Mouse (Mus musculus): ENCODE data around the gene Cenpc1.

Cenpc1 gene

DNA sequence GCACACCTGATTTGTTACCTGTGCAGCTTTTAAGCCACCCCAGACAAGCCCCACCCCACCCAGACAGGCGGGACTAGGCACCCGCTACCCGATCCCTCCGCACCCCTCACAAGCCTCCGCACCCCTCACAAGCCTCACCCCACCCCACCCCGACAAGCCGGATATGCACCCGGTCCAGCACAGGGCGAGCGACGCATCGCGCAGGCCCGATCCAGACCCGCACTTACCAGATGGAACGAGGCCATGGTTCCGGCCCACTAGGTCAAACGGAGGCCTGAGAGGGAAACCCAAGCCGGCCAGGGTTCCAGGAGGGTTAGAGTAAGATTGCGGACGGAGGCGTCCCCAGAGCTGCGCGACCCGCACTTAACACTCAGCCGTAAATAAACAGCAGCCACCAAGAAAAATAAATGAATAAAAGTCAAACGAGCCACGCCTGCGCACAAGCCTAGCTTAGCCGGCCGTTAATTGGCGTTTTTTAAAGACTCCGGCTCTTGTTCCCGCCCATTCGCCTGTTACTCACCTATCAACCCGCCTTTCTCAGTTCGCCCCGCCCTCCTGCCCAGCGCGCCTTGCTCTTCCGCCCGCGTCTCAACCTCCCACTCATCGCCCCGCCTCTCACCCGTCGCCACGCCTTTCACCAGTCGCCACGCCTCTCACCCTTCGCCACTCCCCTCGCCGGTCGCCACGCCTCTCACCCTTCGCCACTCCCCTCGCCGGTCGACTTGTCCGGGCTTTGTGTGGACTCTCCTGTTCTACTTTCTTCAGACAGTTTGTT, at the start of gene Cenpc1:
TSS of gene Cenpc1 (minus strand) at position 483 of the 775 bp plus-strand sequence.
- peak; percentile 98 for DNase-seq

DNA sequence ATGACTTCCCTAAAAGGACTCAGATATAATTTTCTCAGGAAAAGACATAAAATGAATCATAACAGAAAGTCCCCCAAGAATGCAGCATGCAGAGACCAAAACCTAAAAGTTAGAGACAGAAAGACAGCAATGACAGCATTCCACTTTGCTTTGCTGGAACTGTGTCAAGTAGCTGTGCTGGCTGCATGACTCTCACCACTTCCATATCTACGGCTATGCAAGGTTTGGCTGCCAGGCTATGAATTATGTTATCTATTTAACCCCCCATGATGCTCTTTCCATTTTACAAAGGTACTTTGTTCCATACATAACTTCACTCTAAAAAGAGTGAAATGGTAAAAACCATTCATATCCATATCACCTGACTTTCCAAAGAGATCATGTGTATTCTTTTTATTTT, 48.6 kb upstream of the Cenpc1 start:
- no peak for DNase-seq

DNA sequence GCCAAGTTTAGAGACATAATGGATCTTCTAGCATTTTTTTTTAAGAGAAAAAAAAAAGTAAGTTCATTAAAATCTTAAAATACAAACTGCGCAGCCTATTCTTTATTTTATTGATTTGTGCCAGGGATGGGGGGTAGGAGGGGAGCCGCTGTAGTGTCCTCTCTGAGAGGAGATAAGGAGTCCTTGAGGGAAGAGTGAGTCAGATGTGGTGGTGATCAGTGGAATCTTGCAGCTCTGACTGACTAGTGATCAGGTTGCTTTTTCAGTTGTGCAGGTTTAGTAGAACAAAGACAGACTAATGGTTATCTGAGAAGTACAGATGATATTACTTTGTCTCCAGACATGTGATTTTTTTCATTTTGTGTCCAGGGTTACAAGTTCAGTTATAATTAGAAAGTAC, 47.7 kb upstream of the Cenpc1 start:
- DNase-seq, result no peak

DNA sequence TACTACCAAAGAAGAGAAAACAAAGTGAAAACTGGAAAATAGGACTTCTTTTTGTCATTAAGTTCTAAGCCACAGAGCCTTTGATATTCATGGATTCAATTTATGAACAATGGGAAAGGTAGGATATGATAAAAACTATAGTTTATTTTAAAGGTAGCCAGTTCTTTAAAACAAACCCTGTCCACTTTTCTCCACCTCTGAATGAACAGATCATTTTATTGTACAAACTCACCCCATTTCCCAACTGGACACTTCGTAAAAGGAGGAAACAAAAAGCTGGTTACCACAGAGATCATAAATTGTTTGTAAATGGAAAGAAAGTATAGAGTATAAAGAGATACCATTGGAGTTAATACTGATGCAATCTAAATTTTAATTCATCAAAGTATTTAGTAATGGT, 45.7 kb upstream of the Cenpc1 start:
- no peak for DNase-seq

DNA sequence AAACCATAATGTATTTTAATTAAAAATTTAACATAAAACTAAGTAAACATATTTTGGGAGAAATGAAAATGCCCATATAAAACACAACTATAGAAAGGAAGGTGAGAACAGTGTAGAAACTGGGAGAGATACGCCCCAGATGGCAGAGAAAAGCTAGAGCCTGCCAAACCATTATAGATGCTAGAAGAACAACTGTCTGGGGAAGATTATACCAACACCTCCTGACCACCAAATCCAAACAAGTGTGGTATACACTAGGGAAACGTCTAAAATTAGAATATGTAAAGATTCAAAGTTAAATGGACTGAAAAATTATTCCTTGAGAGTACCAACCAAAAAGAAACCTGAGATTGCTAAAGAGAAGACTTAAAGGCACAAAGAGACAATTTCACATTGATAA, 41.2 kb upstream of the Cenpc1 start:
- DNase-seq, result no peak

DNA sequence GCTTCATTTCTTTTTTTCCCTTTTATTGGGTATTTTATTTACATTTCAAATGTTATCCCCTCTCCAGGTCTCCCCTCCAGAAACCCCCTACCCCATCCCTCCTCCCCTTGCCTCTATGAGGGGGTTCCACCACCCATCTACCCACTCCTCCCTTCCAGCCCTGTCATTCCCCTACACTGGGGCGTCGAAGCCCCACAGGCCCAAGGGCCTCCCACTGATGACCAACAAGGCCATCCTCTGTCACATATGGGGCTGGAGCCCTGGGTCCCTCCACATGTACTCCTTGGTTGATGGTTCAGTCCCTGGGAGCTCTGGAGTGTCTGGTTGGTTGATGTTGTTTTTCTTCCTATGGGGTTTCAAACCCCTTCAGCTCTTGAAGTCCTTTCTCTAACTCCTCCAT, 36.8 kb upstream of the Cenpc1 start:
- DNase-seq, result no peak

DNA sequence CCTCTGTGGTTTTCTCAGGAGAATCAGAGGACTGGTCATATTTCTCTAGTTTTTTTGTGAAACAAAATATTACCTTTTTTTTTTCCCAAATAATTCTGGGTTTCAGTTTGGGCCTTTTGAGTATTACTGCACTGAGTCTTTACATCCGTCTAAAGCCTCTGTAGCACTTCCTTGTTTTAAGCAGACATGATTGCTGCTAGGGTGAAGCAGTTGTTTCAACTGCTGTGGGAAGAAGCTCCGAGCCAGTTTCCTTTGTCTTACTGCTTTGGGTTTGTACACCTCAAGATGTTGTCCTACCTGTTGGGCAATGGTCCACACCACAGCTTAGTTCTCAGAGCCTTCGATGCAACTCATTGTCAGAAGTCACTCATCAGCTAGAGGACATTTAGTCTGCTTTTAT, 35.2 kb upstream of the Cenpc1 start:
- DNase-seq, result no peak

DNA sequence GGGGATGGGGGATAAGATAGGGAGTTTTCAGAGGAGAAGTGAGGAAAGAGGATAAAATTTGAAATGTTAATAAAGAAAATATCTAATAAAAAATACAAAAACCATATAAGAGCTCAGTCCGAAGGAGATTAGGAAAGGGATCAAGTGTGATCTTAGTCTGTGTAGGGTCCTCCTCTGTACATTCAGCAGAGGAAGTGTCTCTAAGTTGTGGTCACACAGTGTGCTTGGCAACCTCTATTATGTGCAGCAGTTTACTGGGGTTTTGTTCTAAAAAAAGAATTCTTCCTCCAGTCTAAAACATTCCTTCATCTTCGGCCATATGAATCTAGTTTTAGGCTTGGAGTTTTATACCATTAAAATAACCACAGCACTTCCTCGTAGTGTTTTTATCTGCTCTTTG, 33.6 kb upstream of the Cenpc1 start:
- no peak for DNase-seq

DNA sequence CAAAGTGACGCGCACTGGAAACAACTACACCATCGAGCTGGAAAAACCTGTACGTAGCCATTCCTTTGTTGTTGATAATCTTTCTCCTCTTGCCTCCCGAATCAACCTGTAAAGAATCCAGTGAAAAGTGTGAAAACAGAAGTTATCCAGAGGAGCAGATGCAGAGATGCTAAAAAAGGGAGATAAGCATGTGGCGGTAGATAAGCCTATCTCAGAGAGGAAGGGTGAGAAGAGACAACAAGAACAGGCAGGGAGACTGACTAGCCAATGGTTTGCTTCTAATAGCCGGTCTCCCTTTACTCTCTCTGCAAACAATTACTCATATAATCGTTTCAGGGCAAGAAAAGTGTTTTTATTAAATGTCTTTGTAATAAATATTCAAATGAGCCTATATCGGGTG, 29.4 kb upstream of the Cenpc1 start:
- DNase-seq, result no peak

DNA sequence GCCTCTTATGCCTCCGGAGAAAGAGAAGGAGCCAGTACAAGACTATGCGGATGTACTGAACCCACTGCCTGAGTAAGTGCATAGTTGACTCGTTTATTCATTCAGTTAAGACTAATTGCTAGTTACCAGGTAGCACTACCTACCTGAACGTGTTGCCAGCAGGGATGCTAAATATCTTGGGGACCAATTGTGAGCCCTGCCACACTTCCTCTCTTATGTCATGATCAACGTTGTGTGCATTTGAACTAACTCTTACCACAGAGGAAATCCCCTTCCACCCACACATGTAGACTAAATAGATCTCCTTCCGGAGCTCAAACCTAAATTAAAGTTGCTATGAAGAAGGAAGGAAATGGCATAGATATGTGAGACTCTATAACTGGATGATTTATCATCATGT, 21.4 kb upstream of the Cenpc1 start:
- DNase-seq, result no peak

DNA sequence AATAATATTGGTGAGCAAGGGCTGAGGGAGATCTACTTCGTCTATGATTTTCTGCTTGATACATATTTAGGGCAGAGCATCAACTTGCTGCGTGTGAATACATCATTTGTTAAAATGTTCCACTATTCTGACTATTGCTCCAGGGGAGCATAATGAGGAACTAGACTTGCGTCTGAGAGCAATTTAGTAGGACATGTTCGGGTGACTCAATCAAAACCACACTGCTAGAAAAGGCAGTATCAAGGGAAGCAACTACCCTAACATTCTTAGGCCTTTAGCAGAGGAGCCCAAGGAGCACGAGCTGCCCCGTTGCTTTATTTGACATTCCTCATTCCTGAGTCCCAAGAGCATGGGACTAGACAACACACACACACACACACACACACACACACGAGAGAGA, 19.6 kb upstream of the Cenpc1 start:
- DNase-seq, result no peak

DNA sequence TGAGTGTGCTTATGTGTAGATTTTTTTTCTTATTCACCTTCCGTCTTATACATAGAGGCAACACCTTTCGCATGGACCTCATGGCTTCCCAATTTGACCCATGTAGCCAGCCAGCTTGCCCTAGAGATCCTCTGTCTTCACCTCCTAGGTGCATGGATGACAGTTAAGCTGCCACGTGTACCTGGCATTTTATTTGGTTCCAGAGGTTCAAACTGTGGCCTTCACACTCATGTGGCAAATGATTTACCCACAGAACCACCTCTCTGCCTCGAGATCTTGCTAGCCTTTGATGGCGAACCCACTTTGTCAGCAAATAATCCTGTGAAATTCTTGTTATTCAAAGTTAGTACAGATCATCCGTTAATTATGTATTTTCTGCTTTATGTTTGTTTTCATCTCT, 18.6 kb upstream of the Cenpc1 start:
- no peak for DNase-seq

DNA sequence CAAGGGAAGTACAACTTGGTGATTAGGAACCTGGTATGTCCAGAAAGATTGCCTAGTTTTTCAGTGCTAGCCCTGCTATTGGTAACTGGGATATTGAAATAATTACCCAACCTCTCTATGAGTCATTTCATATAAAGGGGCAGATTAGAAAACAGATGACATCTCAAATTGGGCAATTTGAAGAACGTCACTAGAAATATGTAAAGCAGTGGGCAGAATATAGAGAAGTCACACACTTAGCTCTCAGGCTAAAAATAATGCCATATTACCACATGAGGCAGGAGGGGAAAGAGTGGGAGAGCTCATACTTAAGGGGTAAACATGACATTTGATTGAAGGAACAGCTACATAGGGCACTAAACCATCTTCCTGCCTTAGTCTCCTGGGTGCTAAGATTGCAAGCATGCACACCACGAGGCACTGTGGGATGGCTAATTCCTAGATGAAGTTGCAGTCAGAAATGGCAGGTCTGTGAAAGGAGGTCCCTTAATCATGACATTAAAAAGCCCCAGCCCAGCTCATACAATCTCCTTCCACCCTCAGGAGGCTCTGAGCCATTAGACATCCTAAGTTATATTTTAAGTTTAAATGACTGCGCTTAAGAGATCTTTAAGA, 13.4 kb upstream of the Cenpc1 start:
- no peak for DNase-seq

DNA sequence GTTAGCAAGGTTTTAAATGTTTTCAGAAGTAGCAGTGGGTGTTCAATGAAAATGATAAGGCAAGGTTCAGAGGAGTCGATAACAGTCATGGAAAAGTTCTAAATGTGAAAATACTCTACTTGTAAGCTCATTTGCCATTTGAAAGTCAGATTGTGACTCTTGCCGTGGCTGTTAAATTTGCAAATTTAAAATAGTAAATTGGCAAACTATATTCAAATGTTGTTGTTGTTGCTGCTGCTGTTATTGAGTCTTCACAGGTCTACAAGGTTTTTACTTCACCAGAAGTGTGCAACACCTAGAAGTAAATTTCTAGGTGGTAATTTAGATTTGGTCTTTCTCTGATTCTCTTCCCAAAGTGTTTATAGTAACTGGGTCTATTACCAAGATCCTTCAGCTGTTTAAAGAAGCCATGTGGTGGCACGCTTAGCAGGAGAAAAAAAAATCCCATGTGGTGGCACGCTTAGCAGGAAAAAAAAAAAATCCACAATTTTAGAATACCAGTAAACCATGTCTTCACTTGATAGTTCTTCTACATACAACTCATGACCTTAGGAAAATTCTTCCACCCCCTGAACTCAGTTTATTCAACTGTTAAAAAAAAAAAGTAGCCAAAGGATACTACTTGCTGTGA, 7.5 kb upstream of the Cenpc1 start:
- DNase-seq, result no peak

DNA sequence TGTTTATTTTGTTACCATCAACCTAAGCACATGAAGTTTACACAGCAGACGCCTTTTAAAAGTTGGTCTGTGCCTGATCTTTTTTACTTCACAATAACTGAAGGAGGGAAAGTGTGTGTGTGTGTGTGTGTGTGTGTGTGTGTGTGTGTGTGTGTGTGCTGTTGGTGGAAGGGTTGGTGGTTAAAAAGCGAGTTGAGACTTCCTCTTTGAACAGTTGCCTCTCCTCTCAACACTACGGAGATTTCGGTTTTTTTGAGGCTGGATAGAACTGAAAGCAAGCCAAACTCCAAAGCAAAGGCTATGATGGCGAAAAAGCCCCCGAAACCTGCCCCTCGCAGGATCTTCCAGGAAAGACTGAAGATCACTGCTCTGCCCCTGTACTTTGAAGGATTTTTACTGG, 6.2 kb upstream of the Cenpc1 start, which contains the start of gene Stap1:
TSS of gene Stap1 (plus strand) at position 209 of the 400 bp plus-strand sequence.
- DNase-seq, result no peak

DNA sequence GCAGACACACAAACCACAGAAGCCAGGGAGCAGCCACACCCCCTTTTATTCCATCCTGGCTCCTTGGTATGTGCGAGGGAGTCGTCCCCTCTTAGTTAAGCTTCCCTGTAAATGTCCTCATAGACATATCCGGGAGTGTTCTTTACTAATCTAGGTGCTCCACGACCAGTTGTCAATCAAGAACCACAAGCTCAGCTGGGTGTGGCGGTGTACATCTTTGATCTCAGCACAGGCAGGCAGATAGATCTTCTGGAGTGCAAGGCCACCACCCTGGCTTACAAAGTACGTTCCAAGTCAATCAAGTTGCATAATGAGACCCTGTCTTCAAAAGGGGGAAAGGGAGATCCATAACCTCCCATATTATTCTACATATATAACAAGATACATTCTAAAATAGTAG, 3.7 kb upstream of the Cenpc1 start:
- DNase-seq, result no peak

DNA sequence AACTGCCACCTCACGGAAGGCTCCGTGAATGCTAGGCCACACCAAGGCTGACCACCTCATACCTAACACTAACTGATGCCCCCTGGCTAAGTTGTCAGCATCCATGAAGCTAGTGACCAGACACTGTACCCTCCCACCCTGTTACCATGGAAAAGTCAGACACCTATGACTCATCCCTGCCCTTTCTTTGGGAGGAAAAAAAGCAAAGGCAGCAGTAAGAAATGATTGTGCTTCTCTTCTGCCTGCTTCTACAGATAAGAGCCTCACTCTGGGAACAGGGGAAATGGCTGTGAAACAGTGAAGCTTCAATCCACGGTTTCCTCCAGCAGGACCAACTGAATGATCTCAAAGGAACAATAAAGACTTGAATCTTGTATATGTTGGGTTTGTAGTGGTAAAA, 3.1 kb upstream of the Cenpc1 start:
- no peak for DNase-seq

DNA sequence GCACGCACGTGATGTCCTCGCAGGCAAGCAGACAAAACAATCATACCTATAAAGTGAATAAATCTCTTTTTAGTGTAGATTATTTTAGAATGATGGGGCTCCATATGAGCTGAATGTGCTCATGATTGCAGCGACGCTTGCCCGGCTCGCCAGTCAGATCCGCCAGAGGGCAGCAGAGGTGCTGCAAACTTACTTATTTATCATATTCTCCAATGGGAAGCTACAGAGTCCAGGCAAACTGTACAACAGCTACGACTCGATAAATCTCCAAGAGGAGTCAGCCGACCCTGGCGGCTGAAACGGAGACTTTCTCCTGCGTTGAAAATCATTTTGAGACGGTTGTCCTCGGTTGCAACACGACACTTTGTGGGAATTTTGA, 1.2 kb upstream of the Cenpc1 start:
- peak; percentile 88 for DNase-seq

DNA sequence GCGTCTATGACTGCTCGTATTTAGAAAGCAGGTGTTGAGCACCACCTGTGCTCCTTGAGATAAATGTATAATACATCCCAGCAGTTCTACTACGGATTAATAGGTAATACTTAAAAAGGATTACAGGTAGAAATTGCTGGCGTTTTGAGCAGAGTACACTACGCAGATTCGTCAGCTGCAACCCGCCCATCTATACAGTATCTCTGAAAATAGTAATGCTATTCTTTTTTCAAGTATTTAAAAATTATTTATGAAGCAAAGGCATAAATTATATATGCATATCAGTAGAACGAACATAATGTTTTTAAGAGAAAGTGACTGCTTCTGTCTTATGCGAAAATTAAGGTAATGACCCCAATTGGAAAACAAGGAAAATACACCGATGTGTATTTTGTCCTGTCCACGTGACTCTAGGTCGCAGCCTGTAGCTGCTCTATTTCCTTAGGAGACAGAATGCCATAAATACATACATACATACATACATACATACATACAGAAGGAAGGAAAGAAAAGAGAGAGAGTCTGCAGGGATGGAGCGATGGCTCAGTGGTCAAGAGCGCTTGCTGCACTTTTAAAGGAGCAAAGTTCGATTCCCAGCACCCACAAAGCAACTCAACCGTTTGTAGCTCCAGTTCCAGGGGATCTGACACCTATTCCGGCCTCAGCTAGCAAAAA, 630 bp upstream of the Cenpc1 start:
- DNase-seq, result no peak

DNA sequence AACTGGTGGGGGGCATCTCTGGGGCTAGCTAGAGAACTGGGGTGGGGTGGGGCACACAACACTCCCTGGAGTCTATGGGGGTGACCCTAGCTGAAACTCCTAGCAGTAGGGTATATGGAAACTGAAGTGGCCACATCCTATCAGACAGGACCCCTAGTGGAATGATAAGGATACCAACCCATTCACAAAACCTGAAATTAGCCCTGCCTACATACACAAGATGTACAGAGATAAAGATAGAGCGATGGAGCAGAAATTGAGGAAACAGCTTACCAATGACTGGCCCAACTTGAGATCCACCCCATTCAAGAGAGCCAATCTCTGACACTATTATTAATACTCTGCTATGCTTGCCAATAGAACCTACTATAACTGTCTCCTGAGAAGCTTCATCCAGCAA, 1.9 kb downstream of the Cenpc1 start:
- no peak for DNase-seq

DNA sequence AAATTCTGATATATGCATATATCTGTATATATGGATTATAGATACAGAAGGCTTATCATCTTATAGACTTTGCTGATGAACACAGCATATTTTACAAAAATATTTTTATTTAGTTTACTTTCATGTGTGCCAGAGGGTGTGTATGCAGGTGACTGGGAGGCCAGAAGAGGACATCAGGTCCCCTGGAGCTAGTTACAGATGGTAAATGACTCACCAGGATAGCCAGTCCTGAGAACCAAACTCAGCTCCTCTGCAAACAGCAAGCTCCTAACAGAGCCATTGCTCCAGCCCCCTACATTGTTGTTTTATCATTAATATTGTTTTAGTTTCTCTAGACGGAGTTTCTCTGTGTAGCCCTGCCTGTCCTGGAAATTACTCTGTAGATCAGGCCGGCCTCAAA, 35.6 kb downstream of the Cenpc1 start:
- DNase-seq, result no peak

DNA sequence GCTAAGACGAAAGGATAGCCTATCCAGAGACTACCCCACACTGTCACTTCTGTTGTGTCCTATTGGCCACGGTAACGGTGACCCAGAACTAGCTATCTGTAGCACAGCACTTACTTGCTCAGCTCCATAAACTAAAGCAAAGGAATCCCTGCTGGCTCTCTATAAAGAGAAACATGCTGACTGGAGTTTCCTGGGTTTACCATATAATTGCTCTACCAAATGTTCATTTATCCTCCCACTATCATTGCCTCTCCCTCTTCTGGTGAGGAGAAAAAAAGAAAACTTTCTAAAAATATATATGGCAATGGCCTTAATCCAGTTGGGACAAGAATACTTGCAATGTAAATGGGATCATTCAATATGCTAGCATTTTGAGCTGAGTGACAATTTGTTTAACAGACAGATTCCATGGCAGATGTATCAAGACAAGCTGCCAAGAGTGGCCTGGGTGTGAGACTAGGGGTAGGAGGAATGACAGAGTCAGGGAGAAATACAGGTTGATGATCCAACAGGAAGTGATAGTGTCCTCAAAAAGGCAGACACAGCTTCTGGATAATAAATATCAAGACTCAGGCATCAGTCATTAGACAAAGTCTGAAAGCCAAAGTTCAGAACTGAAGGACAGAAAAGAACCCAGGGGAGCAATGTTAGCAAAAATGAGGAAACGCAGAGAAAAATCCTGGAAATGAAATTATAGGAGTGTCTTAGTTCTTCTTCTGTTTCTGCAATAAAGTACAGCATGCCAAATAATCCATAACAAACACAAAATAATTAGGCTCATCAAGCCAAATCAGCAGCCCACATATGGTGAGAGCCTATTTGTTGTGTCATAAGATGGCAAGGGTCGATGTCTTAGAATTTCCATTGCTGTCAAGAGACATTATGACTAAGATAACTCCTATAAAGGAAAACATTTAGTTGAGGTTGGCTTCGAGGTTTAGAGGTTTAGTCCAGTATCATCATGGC, 68.6 kb downstream of the Cenpc1 start:
- peak; percentile 34 for DNase-seq

DNA sequence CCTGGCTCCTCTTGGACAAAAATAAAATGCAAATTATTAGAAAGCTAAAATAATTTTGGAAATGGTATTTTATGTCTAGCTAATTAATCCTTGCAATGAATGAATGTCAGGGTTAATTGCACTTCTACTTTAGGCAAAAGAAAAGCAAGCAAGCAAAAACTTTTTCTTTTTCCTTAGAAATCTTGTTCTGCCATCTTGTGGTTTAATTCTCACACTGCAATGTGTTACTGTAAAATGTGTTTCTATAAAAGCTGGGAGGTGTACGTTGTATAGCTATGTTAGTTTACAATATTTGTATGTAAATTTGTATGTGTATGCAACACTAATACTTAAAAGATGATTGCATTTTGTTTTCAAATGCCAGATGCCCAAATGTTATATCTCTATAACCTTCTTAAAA, 70.8 kb downstream of the Cenpc1 start:
- DNase-seq, result no peak
